Mouse (Mus musculus) lung, postnatal 0 days (tissue): Measurements from ENCODE around the gene Gna13. TPM values are rescaled to one million over a fixed set of nuclear protein-coding genes. Genes with fewer than 3 reads are reported as not detected.

Experiments
- ATAC-seq: fragments of 200-750 bp; cut with Nextera tagmentation; 2 replicates; pipeline ENCODE4 v1.8.0; 2017; ENCODE audit warnings: moderate library complexity
- DNase-seq: peaks from one replicate; pipeline ENCODE4 v3.0.0-alpha.2; 2016; ENCODE audit warnings: low spot score
- H3K27ac ChIP-seq: fragments of 300-500 bp; sonication (generic); 2 replicates; pipeline ENCODE4 v1.5.1; 2014; ENCODE audit warnings: antibody characterized with exemption, mild to moderate bottlenecking, low read length, mixed read lengths
- H3K27me3 ChIP-seq: fragments of 300-500 bp; sonication (generic); replicated peaks from 2 replicates; pipeline ENCODE4 v1.6.1; 2014; ENCODE audit warnings: low read length, mixed read lengths; ENCODE audit not compliant: insufficient read depth
- H3K36me3 ChIP-seq: fragments of 300-500 bp; sonication (generic); 2 replicates; pipeline ENCODE4 v1.6.1; 2014; ENCODE audit warnings: low read length, mixed read lengths; ENCODE audit not compliant: insufficient read depth
- H3K4me1 ChIP-seq: fragments of 300-500 bp; sonication (generic); 2 replicates; pipeline ENCODE4 v1.6.1; 2014; ENCODE audit warnings: antibody characterized with exemption, low read depth, low read length, mixed read lengths; ENCODE audit not compliant: insufficient read depth
- H3K4me2 ChIP-seq: fragments of 300-500 bp; sonication (generic); replicated peaks from 2 replicates; pipeline ENCODE4 v1.6.1; 2014; ENCODE audit warnings: low read depth, mild to moderate bottlenecking, low read length, moderate library complexity, mixed read lengths
- H3K4me3 ChIP-seq: fragments of 300-500 bp; sonication (generic); 2 replicates; pipeline ENCODE4 v1.5.1; 2014; ENCODE audit warnings: low read depth, low read length
- H3K9ac ChIP-seq: fragments of 300-500 bp; sonication (generic); replicated peaks from 2 replicates; pipeline ENCODE4 v1.6.1; 2014; ENCODE audit warnings: low read depth, mild to moderate bottlenecking
- H3K9me3 ChIP-seq: fragments of 300-500 bp; sonication (generic); 2 replicates; pipeline ENCODE4 v1.6.1; 2016; ENCODE audit warnings: low read length, mixed read lengths
- CTCF ChIP-seq: IDR thresholded peaks from 2 replicates; pipeline ENCODE4 v1.5.1; 2016; ENCODE audit warnings: antibody characterized with exemption, mild to moderate bottlenecking
- EP300 ChIP-seq: IDR thresholded peaks from 2 replicates; pipeline ENCODE4 v1.6.1; 2016; ENCODE audit warnings: antibody characterized with exemption, mild to moderate bottlenecking, control low read depth
- WGBS: fragments of 180-500 bp; shearing (Covaris S2); extraction: QIAGEN DNeasy Blood & Tissue Kit; methylation state at CpG from one replicate; pipeline ENCODE4 v1.1.7; 2014; 5-methylcytosine and 5-hydroxymethylcytosine counted together
- polyA plus RNA-seq: library from polyadenylated mRNA; unstranded; fragments of >200 nt; fragmentation: Nextera tagmentation; extraction: Ambion mirVana; gene quantifications from 2 replicates; pipeline ENCODE4 v1.2.1, GENCODE M21; 2015

Gene Gna13
- polyA plus RNA-seq, 1 experiment from 2014 or later: 69.7 TPM

- Histone ChIP-seq H3K4me1 (peaks cover 9% of the 10 kb centered on the region; the same call in 1 of the 2 replicates), H3K27ac (no peak overlapping the region), H3K4me2 (no peak overlapping the region), H3K9me3 (no peaks in the 10 kb centered on the region), H3K36me3 (0 out of 2 replicates have a peak, but pooled peaks cover 5% of the 10 kb centered on the region), H3K4me3 (no peak overlapping the region), H3K9ac (no peak overlapping the region), H3K27me3 (no peaks in the 10 kb centered on the region)
- ATAC-seq (no peak), DNase-seq (no peak)
- TF ChIP-seq EP300: no peak
- TF ChIP-seq CTCF: no peak
- whole genome bisulfite sequencing: 85% methylated on average over 7 of the region's 7 CpGs
Observed at GRCm38 (mm10) chr11:109391200-109391599, 28.6 kb downstream of the Gna13 start.

- Histone ChIP-seq H3K27ac (no peak overlapping the region), H3K9ac (no peak overlapping the region), H3K4me3 (no peak overlapping the region), H3K9me3 (no peaks in the 10 kb centered on the region), H3K4me1 (peaks cover 9% of the 10 kb centered on the region; the same call in 1 of the 2 replicates), H3K27me3 (no peaks in the 10 kb centered on the region), H3K36me3 (peaks cover 5% of the 10 kb centered on the region; the same call in 1 of the 2 replicates), H3K4me2 (no peak overlapping the region)
- 50% methylated on average over 7 of the region's 7 CpGs for WGBS
- no peak for TF ChIP-seq CTCF
- TF ChIP-seq EP300: no peak
- no peak for ATAC-seq
- no peak for DNase-seq
Observed at GRCm38 (mm10) chr11:109391760-109392159, 29.1 kb downstream of the Gna13 start.

- DNase-seq (no peak), ATAC-seq (no peak)
- H3K4me2 ChIP-seq: no peak overlapping the region
- no peak overlapping the region for H3K9ac ChIP-seq
- H3K4me1 ChIP-seq: peaks cover 9% of the 10 kb centered on the region; the same call in 1 of the 2 replicates
- 76% methylated on average over 9 of the region's 9 CpGs for WGBS
- no peak overlapping the region for H3K27ac ChIP-seq
- no peaks in the 10 kb centered on the region for H3K27me3 ChIP-seq
- no peak overlapping the region for H3K4me3 ChIP-seq
- peaks cover 5% of the 10 kb centered on the region; the same call in 1 of the 2 replicates for H3K36me3 ChIP-seq
- H3K9me3 ChIP-seq: no peaks in the 10 kb centered on the region
- no peak for TF ChIP-seq CTCF
- TF ChIP-seq EP300: no peak
Observed at GRCm38 (mm10) chr11:109392601-109393000, 30.0 kb downstream of the Gna13 start.

- TF ChIP-seq EP300: no peak
- TF ChIP-seq CTCF: no peak
- peaks cover 5% of the 10 kb centered on the region; the same call in 1 of the 2 replicates for H3K36me3 ChIP-seq
- 75% methylated on average over 9 of the region's 9 CpGs for WGBS
- no peak overlapping the region for H3K4me3 ChIP-seq
- H3K4me2 ChIP-seq: no peak overlapping the region
- H3K27ac ChIP-seq: no peak overlapping the region
- no peaks in the 10 kb centered on the region for H3K9me3 ChIP-seq
- H3K4me1 ChIP-seq: 0 out of 2 replicates have a peak, but pooled peaks cover 2% of the 10 kb centered on the region
- DNase-seq (no peak), ATAC-seq (no peak)
- no peaks in the 10 kb centered on the region for H3K27me3 ChIP-seq
- H3K9ac ChIP-seq: no peak overlapping the region
Observed at GRCm38 (mm10) chr11:109394758-109395157, 32.1 kb downstream of the Gna13 start.

- 84% methylated on average over 9 of the region's 9 CpGs for WGBS
- no peaks in the 10 kb centered on the region for H3K9me3 ChIP-seq
- ATAC-seq (no peak), DNase-seq (no peak)
- H3K36me3 ChIP-seq: peaks cover 5% of the 10 kb centered on the region; the same call in 1 of the 2 replicates
- H3K9ac ChIP-seq: no peak overlapping the region
- TF ChIP-seq EP300: no peak
- TF ChIP-seq CTCF: no peak
- 0 out of 2 replicates have a peak, but pooled peaks cover 2% of the 10 kb centered on the region for H3K4me1 ChIP-seq
- no peak overlapping the region for H3K27ac ChIP-seq
- H3K27me3 ChIP-seq: no peaks in the 10 kb centered on the region
- H3K4me3 ChIP-seq: no peak overlapping the region
- no peak overlapping the region for H3K4me2 ChIP-seq
Observed at GRCm38 (mm10) chr11:109395291-109395690, 32.7 kb downstream of the Gna13 start.

GRCm38 (mm10) chr11:109406431-109406830 lies 43.8 kb downstream of the Gna13 start:
- DNase-seq: no peak
- TF ChIP-seq CTCF (no peak), EP300 (no peak)
- 83% methylated on average over 5 of the region's 5 CpGs for WGBS
- Histone ChIP-seq H3K27ac (no peak overlapping the region), H3K4me3 (no peak overlapping the region), H3K9me3 (no peaks in the 10 kb centered on the region), H3K27me3 (no peaks in the 10 kb centered on the region), H3K36me3 (no peaks in the 10 kb centered on the region), H3K4me1 (no peaks in the 10 kb centered on the region), H3K4me2 (no peak overlapping the region), H3K9ac (no peak overlapping the region)
- no peak for ATAC-seq
